Mouse (Mus musculus) hindbrain, embryonic 13.5 days (tissue): ENCODE results near the gene Cacng8. TPM values are rescaled to one million over a fixed set of nuclear protein-coding genes. Genes with fewer than 3 reads are reported as not detected.

Experiments
- ATAC-seq: fragments of 200-750 bp; cut with Nextera tagmentation; 2 replicates; pipeline ENCODE4 v1.8.0; 2017; ENCODE audit warnings: moderate TSS enrichment; ENCODE audit not compliant: low FRiP score
- H3K27ac ChIP-seq: fragments of 300-500 bp; sonication (generic); 2 replicates; pipeline ENCODE4 v1.5.1; 2015; ENCODE audit warnings: inconsistent platforms, mild to moderate bottlenecking, moderate library complexity
- H3K27me3 ChIP-seq: fragments of 300-500 bp; sonication (generic); 2 replicates; pipeline ENCODE4 v1.6.1; 2015; ENCODE audit warnings: mild to moderate bottlenecking, inconsistent platforms
- H3K36me3 ChIP-seq: fragments of 300-500 bp; sonication (generic); 2 replicates; pipeline ENCODE4 v1.6.1; 2015; ENCODE audit warnings: mild to moderate bottlenecking, inconsistent platforms
- H3K4me1 ChIP-seq: fragments of 300-500 bp; sonication (generic); replicated peaks from 2 replicates; pipeline ENCODE4 v1.6.1; 2015; ENCODE audit warnings: inconsistent platforms
- H3K4me2 ChIP-seq: fragments of 300-500 bp; sonication (generic); 2 replicates; pipeline ENCODE4 v1.6.1; 2015; ENCODE audit warnings: inconsistent platforms, mild to moderate bottlenecking, moderate library complexity
- H3K4me3 ChIP-seq: fragments of 300-500 bp; sonication (generic); 2 replicates; pipeline ENCODE4 v1.5.1; 2015; ENCODE audit warnings: mild to moderate bottlenecking, inconsistent platforms
- H3K9ac ChIP-seq: fragments of 300-500 bp; sonication (generic); 2 replicates; pipeline ENCODE4 v1.6.1; 2015; ENCODE audit warnings: mild to moderate bottlenecking, inconsistent platforms
- H3K9me3 ChIP-seq: fragments of 300-500 bp; sonication (generic); 2 replicates; pipeline ENCODE4 v1.6.1; 2016; ENCODE audit warnings: inconsistent platforms
- WGBS: fragments of 180-500 bp; shearing (Covaris S2); methylation state at CpG from one replicate; pipeline ENCODE4 v1.1.7; 2015; 5-methylcytosine and 5-hydroxymethylcytosine counted together
- polyA plus RNA-seq: library from polyadenylated mRNA; unstranded; fragments of >200 nt; fragmentation: Nextera tagmentation; extraction: Ambion mirVana; gene quantifications from 2 replicates; pipeline ENCODE4 v1.2.1, GENCODE M21; 2015

Gene Cacng8
- polyA plus RNA-seq, 1 experiment from 2014 or later = 12.9 TPM

- Histone ChIP-seq H3K27ac (no peak overlapping the region), H3K36me3 (no peaks in the 10 kb centered on the region), H3K9ac (peak overlapping the region; percentile 79), H3K9me3 (no peaks in the 10 kb centered on the region), H3K4me1 (peaks cover 29% of the 10 kb centered on the region), H3K27me3 (peaks cover 85% of the 10 kb centered on the region), H3K4me3 (peak overlapping the region; percentile 61), H3K4me2 (peak overlapping the region; percentile 94)
- WGBS = under 1% methylated on average over 38 of the region's 60 CpGs
- ATAC-seq = peak; percentile 26; the same call in 1 of the 2 replicates
Measured at GRCm38 (mm10) chr7:3415378-3415777, 24.9 kb downstream of the Cacng8 start.

- no peak overlapping the region for H3K4me2 ChIP-seq
- H3K9ac ChIP-seq = no peak overlapping the region
- H3K27me3 ChIP-seq = peaks cover 95% of the 10 kb centered on the region
- H3K27ac ChIP-seq = no peak overlapping the region
- no peak overlapping the region for H3K4me3 ChIP-seq
- H3K4me1 ChIP-seq = peaks cover 16% of the 10 kb centered on the region
- no peaks in the 10 kb centered on the region for H3K36me3 ChIP-seq
- no peak for ATAC-seq
- H3K9me3 ChIP-seq = no peaks in the 10 kb centered on the region
- WGBS = 44% methylated on average over 6 of the region's 6 CpGs
Measured at GRCm38 (mm10) chr7:3419941-3420340, 29.5 kb downstream of the Cacng8 start.

GRCm38 (mm10) chr7:3420466-3420865 lies 30.0 kb downstream of the Cacng8 start:
- WGBS = 57% methylated on average over 5 of the region's 5 CpGs
- Histone ChIP-seq H3K9me3 (no peaks in the 10 kb centered on the region), H3K4me2 (no peak overlapping the region), H3K27me3 (peaks cover 95% of the 10 kb centered on the region), H3K4me3 (no peak overlapping the region), H3K36me3 (no peaks in the 10 kb centered on the region), H3K9ac (no peak overlapping the region), H3K4me1 (peaks cover 12% of the 10 kb centered on the region), H3K27ac (no peak overlapping the region)
- ATAC-seq = no peak

GRCm38 (mm10) chr7:3421297-3421696 lies 30.8 kb downstream of the Cacng8 start:
- no peak overlapping the region for H3K4me2 ChIP-seq
- H3K27ac ChIP-seq = no peak overlapping the region
- peaks cover 7% of the 10 kb centered on the region for H3K4me1 ChIP-seq
- ATAC-seq = no peak
- H3K9ac ChIP-seq = no peak overlapping the region
- no peak overlapping the region for H3K4me3 ChIP-seq
- H3K9me3 ChIP-seq = no peaks in the 10 kb centered on the region
- H3K27me3 ChIP-seq = peaks cover 94% of the 10 kb centered on the region
- 88% methylated on average over 3 of the region's 3 CpGs for WGBS
- H3K36me3 ChIP-seq = no peaks in the 10 kb centered on the region

GRCm38 (mm10) chr7:3422051-3422450 lies 31.6 kb downstream of the Cacng8 start:
- Histone ChIP-seq H3K9me3 (no peaks in the 10 kb centered on the region), H3K4me2 (no peak overlapping the region), H3K4me1 (peaks cover 7% of the 10 kb centered on the region), H3K4me3 (no peak overlapping the region), H3K36me3 (no peaks in the 10 kb centered on the region), H3K27me3 (peaks cover 92% of the 10 kb centered on the region), H3K9ac (no peak overlapping the region), H3K27ac (no peak overlapping the region)
- 63% methylated on average over 7 of the region's 7 CpGs for WGBS
- ATAC-seq = no peak

- no peak for ATAC-seq
- Histone ChIP-seq H3K9me3 (no peaks in the 10 kb centered on the region), H3K9ac (peak overlapping the region; percentile 35; the same call in 1 of the 2 replicates), H3K27ac (no peak overlapping the region), H3K27me3 (peaks cover 79% of the 10 kb centered on the region), H3K4me2 (peak overlapping the region; percentile 46), H3K4me3 (peak overlapping the region; percentile 23), H3K36me3 (no peaks in the 10 kb centered on the region), H3K4me1 (peaks cover 7% of the 10 kb centered on the region)
- WGBS = under 1% methylated on average over 30 of the region's 30 CpGs
Measured at GRCm38 (mm10) chr7:3423430-3423829, 32.9 kb downstream of the Cacng8 start.

GRCm38 (mm10) chr7:3423895-3424294 lies 33.4 kb downstream of the Cacng8 start, which contains the start of gene Cacng6:
Gene Cacng6 (plus strand): TSS chr7:3424195.
- peaks cover 75% of the 10 kb centered on the region for H3K27me3 ChIP-seq
- no peaks in the 10 kb centered on the region for H3K9me3 ChIP-seq
- peak within 1 kb of the TSS; percentile 46 for H3K4me2 ChIP-seq
- no peaks in the 10 kb centered on the region for H3K36me3 ChIP-seq
- H3K4me1 ChIP-seq = peaks cover 7% of the 10 kb centered on the region
- WGBS = 44% methylated on average over 4 of the region's 4 CpGs
- H3K4me3 ChIP-seq = peak within 1 kb of the TSS; percentile 23
- H3K27ac ChIP-seq = no peak within 1 kb of the TSS
- H3K9ac ChIP-seq = peak within 1 kb of the TSS; percentile 35; the same call in 1 of the 2 replicates
- ATAC-seq = no peak

- peaks cover 69% of the 10 kb centered on the region for H3K27me3 ChIP-seq
- 90% methylated on average over 5 of the region's 5 CpGs for WGBS
- H3K9me3 ChIP-seq = no peaks in the 10 kb centered on the region
- no peak overlapping the region for H3K4me3 ChIP-seq
- no peak for ATAC-seq
- no peak overlapping the region for H3K4me2 ChIP-seq
- no peak overlapping the region for H3K9ac ChIP-seq
- no peak overlapping the region for H3K27ac ChIP-seq
- H3K4me1 ChIP-seq = peaks cover 7% of the 10 kb centered on the region
- H3K36me3 ChIP-seq = no peaks in the 10 kb centered on the region
Measured at GRCm38 (mm10) chr7:3425141-3425540, 34.7 kb downstream of the Cacng8 start.

- Histone ChIP-seq H3K4me3 (no peak overlapping the region), H3K4me2 (no peak overlapping the region), H3K36me3 (no peaks in the 10 kb centered on the region), H3K9ac (no peak overlapping the region), H3K9me3 (no peaks in the 10 kb centered on the region), H3K4me1 (no peaks in the 10 kb centered on the region), H3K27ac (no peak overlapping the region), H3K27me3 (peaks cover 19% of the 10 kb centered on the region)
- WGBS = 75% methylated on average over 6 of the region's 6 CpGs
- ATAC-seq = no peak
Measured at GRCm38 (mm10) chr7:3430161-3430560, 39.7 kb downstream of the Cacng8 start.

- no peaks in the 10 kb centered on the region for H3K36me3 ChIP-seq
- ATAC-seq = no peak
- H3K4me1 ChIP-seq = no peaks in the 10 kb centered on the region
- no peak overlapping the region for H3K9ac ChIP-seq
- WGBS = 84% methylated on average over 1 of the region's 1 CpGs
- H3K4me3 ChIP-seq = no peak overlapping the region
- no peak overlapping the region for H3K4me2 ChIP-seq
- 0 out of 2 replicates have a peak, but pooled peaks cover 3% of the 10 kb centered on the region for H3K27me3 ChIP-seq
- H3K27ac ChIP-seq = no peak overlapping the region
- no peaks in the 10 kb centered on the region for H3K9me3 ChIP-seq
Measured at GRCm38 (mm10) chr7:3432066-3432465, 41.6 kb downstream of the Cacng8 start.

- Histone ChIP-seq H3K27me3 (no peaks in the 10 kb centered on the region), H3K9me3 (no peaks in the 10 kb centered on the region), H3K27ac (no peak overlapping the region), H3K9ac (no peak overlapping the region), H3K4me1 (no peaks in the 10 kb centered on the region), H3K4me3 (no peak overlapping the region), H3K36me3 (no peaks in the 10 kb centered on the region), H3K4me2 (no peak overlapping the region)
- 71% methylated on average over 5 of the region's 5 CpGs for WGBS
- ATAC-seq = no peak
Measured at GRCm38 (mm10) chr7:3437941-3438340, 47.5 kb downstream of the Cacng8 start.

GRCm38 (mm10) chr7:3439984-3440383 lies 49.5 kb downstream of the Cacng8 start:
- no peaks in the 10 kb centered on the region for H3K4me1 ChIP-seq
- H3K27me3 ChIP-seq = no peaks in the 10 kb centered on the region
- H3K4me2 ChIP-seq = no peak overlapping the region
- H3K27ac ChIP-seq = no peak overlapping the region
- H3K9me3 ChIP-seq = no peaks in the 10 kb centered on the region
- H3K9ac ChIP-seq = no peak overlapping the region
- no peaks in the 10 kb centered on the region for H3K36me3 ChIP-seq
- H3K4me3 ChIP-seq = no peak overlapping the region
- WGBS = 94% methylated on average over 11 of the region's 11 CpGs
- ATAC-seq = no peak

- Histone ChIP-seq H3K27ac (no peak overlapping the region), H3K9ac (no peak overlapping the region), H3K4me3 (no peak overlapping the region), H3K4me2 (no peak overlapping the region), H3K36me3 (no peaks in the 10 kb centered on the region), H3K27me3 (no peaks in the 10 kb centered on the region), H3K4me1 (no peaks in the 10 kb centered on the region), H3K9me3 (no peaks in the 10 kb centered on the region)
- no peak for ATAC-seq
- WGBS = 69% methylated on average over 8 of the region's 8 CpGs
Measured at GRCm38 (mm10) chr7:3440526-3440925, 50.0 kb downstream of the Cacng8 start.
